Mouse (Mus musculus): ENCODE results near the gene Sucnr1. TPM values are rescaled to one million over a fixed set of nuclear protein-coding genes. Genes with fewer than 3 reads are reported as not detected.
"Not testable (repeated sequence)": the region's sequence is repeated elsewhere in the genome, so short reads cannot be mapped to it uniquely, and the experiment has no call there.

The Sucnr1 gene
- polyA plus RNA-seq, 1 experiment, result not detected

DNA sequence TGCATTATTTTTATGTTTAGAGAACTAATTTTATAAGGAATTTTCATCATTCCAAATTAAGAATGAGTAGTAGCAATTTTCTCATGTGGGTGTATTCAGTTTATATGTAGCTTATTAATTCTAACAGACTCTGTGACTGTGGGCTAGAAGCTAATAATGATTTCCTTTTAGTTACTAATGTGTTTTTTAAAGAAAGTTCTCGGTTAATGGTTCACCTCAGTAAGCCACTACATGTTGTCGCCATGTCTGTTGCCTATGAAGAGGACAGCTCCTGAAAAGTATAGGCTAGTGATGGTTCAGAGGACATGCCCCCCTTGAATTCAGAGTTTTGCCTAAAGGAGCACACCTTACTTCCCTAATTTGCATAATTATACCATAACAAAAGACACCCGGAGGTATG, 1.1 kb downstream of the Sucnr1 start:
- TF ChIP-seq TAL1 (IDR thresholded peaks at IDR 0.05; ENCODE audit: low read length) (no peak), GATA1 (IDR thresholded peaks at IDR 0.05; ENCODE audit: low read length) (no peak)
- H3K9me3 ChIP-seq (ENCODE audit: control insufficient read depth, low read length), result no peaks in the 10 kb centered on the region
- H3K4me1 ChIP-seq (ENCODE audit: control insufficient read depth), result no peaks in the 10 kb centered on the region
- H3K36me3 ChIP-seq (ENCODE audit: control insufficient read depth), result no peaks in the 10 kb centered on the region
- no peak overlapping the region for H3K4me3 ChIP-seq (replicated peaks)
- H3K27me3 ChIP-seq (ENCODE audit: control insufficient read depth), result no peaks in the 10 kb centered on the region

DNA sequence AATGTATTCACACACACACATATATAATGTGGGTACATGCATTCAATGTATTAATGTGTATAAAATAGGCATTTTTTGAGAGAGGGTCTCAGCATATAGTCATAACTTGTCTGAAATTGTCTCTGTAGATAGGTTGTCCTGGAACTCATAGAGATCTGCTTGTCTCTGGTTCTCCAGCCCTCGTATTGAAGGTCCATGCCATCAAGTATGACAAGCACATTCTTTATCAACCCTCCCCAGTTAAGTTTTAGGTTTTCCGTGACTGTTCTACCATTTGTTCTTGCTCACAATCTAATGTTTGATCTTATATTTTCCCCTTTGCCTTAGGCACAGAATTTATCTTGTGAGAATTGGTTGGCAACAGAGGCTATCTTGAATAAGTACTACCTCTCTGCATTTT, 4.1 kb downstream of the Sucnr1 start:
- Histone ChIP-seq H3K27me3 (ENCODE audit: control insufficient read depth) (no peaks in the 10 kb centered on the region), H3K9me3 (ENCODE audit: control insufficient read depth, low read length) (no peaks in the 10 kb centered on the region), H3K4me1 (ENCODE audit: control insufficient read depth) (no peaks in the 10 kb centered on the region), H3K36me3 (ENCODE audit: control insufficient read depth) (no peaks in the 10 kb centered on the region), H3K4me3 (replicated peaks) (no peak overlapping the region)
- no peak for TF ChIP-seq TAL1 (IDR thresholded peaks at IDR 0.05; ENCODE audit: low read length)
- no peak for TF ChIP-seq GATA1 (IDR thresholded peaks at IDR 0.05; ENCODE audit: low read length)

DNA sequence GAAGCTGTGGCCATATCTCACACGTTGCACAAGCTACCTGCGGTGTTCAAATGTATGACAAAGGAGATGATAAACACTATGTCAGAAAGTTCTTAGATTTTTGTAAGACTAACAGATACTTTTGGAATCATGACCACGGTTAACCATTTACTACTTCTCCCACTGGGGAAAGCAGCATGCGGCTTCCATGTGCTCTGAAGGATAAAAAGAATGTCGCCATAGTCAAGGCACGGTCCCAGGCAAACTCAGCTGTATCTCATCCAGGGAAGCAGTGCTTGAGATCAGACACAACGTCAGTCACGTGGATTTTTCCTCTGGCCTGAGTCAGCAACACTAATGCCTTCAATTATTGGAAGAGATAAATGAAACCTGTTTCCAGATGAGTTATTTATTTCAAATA, 9.7 kb downstream of the Sucnr1 start:
- no peak overlapping the region for H3K4me3 ChIP-seq (replicated peaks)
- no peaks in the 10 kb centered on the region for H3K9me3 ChIP-seq (ENCODE audit: control insufficient read depth, low read length)
- H3K4me1 ChIP-seq (ENCODE audit: control insufficient read depth), result no peaks in the 10 kb centered on the region; the same call in 1 of the 2 replicates
- no peaks in the 10 kb centered on the region for H3K27me3 ChIP-seq (ENCODE audit: control insufficient read depth)
- TF ChIP-seq TAL1 (IDR thresholded peaks at IDR 0.05; ENCODE audit: low read length), result no peak
- TF ChIP-seq GATA1 (IDR thresholded peaks at IDR 0.05; ENCODE audit: low read length), result no peak
- H3K36me3 ChIP-seq (ENCODE audit: control insufficient read depth), result no peaks in the 10 kb centered on the region

DNA sequence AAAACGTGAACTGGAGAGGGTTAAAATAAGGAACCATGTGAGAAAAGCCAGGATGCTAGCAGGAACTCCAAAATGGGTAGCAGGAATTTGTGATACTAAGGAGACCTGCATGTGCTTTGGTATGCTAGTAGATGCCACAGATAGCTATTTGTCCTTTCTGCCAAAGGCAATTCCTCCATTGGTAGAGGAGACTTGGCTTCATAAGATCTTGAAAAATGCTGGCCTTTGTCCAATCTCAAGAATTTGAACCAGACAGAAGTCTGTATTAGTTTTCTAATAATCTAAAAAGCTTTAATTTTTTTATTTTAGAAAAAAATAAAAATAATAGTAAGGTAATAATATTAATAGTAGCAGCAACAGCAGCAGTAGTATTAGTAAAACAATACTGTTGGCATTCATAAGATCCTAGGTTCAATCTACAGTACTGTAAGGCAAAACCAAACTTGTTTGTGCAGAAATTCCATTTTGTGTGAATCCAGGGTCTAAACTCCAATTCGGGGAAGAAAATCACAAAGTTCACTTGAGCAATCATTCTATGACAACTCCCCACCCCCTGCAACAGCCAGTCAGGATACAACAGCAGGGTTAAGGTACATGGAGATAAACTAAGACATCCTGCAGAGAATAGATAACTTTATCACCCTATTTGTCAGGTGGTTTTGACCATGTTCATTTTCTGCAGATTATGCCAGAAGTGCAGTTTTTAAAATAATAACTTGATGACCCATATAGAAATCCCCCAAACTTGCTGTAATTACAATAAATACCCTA, 12.9 kb downstream of the Sucnr1 start:
- no peaks in the 10 kb centered on the region for H3K9me3 ChIP-seq (ENCODE audit: control insufficient read depth, low read length)
- H3K4me3 ChIP-seq (replicated peaks), result no peak overlapping the region
- H3K4me1 ChIP-seq (ENCODE audit: control insufficient read depth), result no peaks in the 10 kb centered on the region; the same call in 1 of the 2 replicates
- no peaks in the 10 kb centered on the region for H3K27me3 ChIP-seq (ENCODE audit: control insufficient read depth)
- H3K36me3 ChIP-seq (ENCODE audit: control insufficient read depth), result no peaks in the 10 kb centered on the region
- TF ChIP-seq TAL1 (IDR thresholded peaks at IDR 0.05; ENCODE audit: low read length), result no peak
- no peak for TF ChIP-seq GATA1 (IDR thresholded peaks at IDR 0.05; ENCODE audit: low read length)

DNA sequence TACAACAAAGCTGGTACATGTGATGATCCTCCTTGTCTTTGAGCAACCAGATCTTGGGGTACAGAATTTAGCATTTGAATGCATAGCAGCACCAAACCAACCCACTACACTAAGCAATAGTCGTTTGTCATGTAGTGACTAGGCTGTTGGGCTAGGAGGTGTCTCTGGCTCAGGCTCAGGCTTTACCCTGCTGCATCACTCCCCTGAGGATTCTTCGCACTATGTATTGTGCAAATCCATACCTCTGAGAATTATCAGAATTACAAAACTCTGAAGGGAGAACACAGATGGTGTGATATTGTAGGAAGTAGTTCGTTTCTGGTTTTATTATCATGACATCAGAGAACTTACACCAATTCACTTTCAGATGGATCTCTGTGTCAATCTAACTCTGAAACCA, 15.3 kb downstream of the Sucnr1 start:
- no peaks in the 10 kb centered on the region for H3K36me3 ChIP-seq (ENCODE audit: control insufficient read depth)
- no peaks in the 10 kb centered on the region for H3K9me3 ChIP-seq (ENCODE audit: control insufficient read depth, low read length)
- H3K27me3 ChIP-seq (ENCODE audit: control insufficient read depth), result no peaks in the 10 kb centered on the region
- no peak overlapping the region for H3K4me3 ChIP-seq (replicated peaks)
- H3K4me1 ChIP-seq (ENCODE audit: control insufficient read depth), result no peaks in the 10 kb centered on the region; the same call in 1 of the 2 replicates
- TF ChIP-seq TAL1 (IDR thresholded peaks at IDR 0.05; ENCODE audit: low read length) (no peak), GATA1 (IDR thresholded peaks at IDR 0.05; ENCODE audit: low read length) (no peak)

DNA sequence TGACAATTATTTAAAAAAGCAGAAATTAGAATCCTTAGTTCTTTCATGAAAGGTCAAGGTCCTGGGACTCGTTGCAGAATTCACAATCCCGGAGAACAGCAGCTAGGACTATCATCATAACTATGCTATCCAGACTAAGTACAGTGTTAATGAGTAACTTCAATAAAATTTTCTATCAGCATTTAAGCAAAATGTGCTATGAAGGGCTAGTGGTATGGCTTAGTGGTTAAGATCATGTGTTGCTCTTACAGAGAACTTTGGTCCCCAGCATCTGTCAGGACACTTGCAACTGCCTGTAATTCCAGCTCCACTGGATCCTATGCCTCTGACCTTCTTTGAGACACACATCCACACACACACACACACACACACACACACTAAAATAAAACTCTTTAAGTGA, 15.8 kb downstream of the Sucnr1 start:
- H3K4me3 ChIP-seq (replicated peaks), result no peak overlapping the region
- no peaks in the 10 kb centered on the region; the same call in 1 of the 2 replicates for H3K4me1 ChIP-seq (ENCODE audit: control insufficient read depth)
- H3K9me3 ChIP-seq (ENCODE audit: control insufficient read depth, low read length), result no peaks in the 10 kb centered on the region
- TF ChIP-seq GATA1 (IDR thresholded peaks at IDR 0.05; ENCODE audit: low read length) (no peak), TAL1 (IDR thresholded peaks at IDR 0.05; ENCODE audit: low read length) (no peak)
- H3K36me3 ChIP-seq (ENCODE audit: control insufficient read depth), result no peaks in the 10 kb centered on the region
- no peaks in the 10 kb centered on the region for H3K27me3 ChIP-seq (ENCODE audit: control insufficient read depth)

DNA sequence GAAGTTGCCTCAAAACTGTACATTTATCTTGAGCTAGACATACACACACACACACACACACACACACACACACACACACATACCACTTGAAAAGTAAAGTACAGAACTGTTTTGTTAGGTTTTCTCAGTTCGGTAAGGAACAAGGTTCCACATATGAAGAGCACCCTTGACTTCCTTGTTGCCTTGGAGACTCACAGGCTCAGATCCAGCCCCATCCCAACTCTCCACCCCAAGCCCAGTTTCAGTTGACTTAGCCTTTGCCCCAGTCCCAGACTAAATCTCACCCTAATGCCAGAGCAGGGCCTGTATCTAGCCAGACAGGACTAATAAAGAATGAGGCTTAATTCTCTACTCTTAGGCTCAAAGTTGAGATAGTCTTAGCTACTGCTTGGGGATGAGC, 16.9 kb downstream of the Sucnr1 start:
- no peaks in the 10 kb centered on the region for H3K36me3 ChIP-seq (ENCODE audit: control insufficient read depth)
- TF ChIP-seq GATA1 (IDR thresholded peaks at IDR 0.05; ENCODE audit: low read length), result no peak
- TF ChIP-seq TAL1 (IDR thresholded peaks at IDR 0.05; ENCODE audit: low read length), result no peak
- H3K27me3 ChIP-seq (ENCODE audit: control insufficient read depth), result no peaks in the 10 kb centered on the region
- no peak overlapping the region for H3K4me3 ChIP-seq (replicated peaks)
- no peaks in the 10 kb centered on the region; the same call in 1 of the 2 replicates for H3K4me1 ChIP-seq (ENCODE audit: control insufficient read depth)
- H3K9me3 ChIP-seq (ENCODE audit: control insufficient read depth, low read length), result no peaks in the 10 kb centered on the region

DNA sequence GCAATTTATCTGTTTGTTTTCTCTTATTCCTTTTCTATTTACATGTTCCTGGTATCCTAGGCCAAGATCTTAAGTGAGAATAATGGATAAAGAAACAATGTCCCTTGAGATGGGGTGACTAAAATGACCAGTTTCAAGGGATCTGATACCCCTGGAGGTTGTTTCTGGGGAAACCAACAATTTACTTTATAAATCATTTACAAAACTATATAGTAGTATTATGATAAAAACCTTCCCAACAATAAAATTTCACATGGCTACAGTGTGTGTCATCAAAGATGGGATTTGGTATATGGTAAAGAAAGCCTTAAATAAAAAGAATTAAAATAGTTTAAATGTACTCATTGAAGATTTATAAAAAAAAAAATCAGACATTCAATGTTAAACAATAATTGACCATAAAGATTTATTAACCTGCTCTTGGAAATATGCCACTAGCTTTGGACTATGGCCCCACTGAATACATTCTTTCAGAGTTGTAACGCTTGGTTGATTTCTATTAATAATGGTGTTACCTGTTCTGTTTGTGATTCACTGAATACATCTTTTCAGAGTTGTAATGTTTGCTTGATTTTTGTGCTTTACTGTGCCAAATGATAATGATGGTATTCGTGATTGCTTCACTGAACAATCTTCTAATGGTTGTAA, 22.9 kb downstream of the Sucnr1 start:
- Histone ChIP-seq H3K36me3 (ENCODE audit: control insufficient read depth) (no peaks in the 10 kb centered on the region), H3K4me3 (replicated peaks) (no peak overlapping the region), H3K9me3 (ENCODE audit: control insufficient read depth, low read length) (no peaks in the 10 kb centered on the region), H3K4me1 (ENCODE audit: control insufficient read depth) (no peaks in the 10 kb centered on the region), H3K27me3 (ENCODE audit: control insufficient read depth) (no peaks in the 10 kb centered on the region)
- TF ChIP-seq TAL1 (IDR thresholded peaks at IDR 0.05; ENCODE audit: low read length) (no peak), GATA1 (IDR thresholded peaks at IDR 0.05; ENCODE audit: low read length) (no peak)

DNA sequence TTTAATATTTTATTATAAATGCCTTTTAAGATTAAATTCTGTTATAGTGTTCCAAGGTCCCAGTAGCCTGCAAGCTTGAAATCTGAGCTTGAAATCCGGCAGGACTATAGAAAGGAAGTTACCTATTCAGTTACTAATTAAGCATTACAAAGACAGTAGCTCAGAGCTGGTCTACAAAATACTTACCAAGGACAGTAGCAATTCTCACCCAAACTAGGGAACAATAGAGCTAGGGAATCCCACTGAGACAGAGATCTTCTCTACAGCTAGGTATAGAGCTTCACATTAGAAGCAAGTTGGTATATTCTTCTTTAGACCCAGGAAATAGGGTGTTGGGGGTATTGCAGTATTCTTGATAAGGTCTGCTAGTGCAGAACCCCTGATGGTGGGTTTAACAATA, 24.8 kb downstream of the Sucnr1 start:
- H3K27me3 ChIP-seq (ENCODE audit: control insufficient read depth); H3K4me3 ChIP-seq (replicated peaks); H3K9me3 ChIP-seq (ENCODE audit: control insufficient read depth, low read length); H3K4me1 ChIP-seq (ENCODE audit: control insufficient read depth); H3K36me3 ChIP-seq (ENCODE audit: control insufficient read depth): not testable (repeated sequence)

All from erythroblast, embryonic 14.5 days (primary cell).